7 mouse cellular contexts compared by ENCODE assay signal in genomic region chr13:4666375-4667140, GRCm38 (mm10). TPM values are rescaled to one million over a fixed set of nuclear protein-coding genes. Genes with fewer than 3 reads are reported as not detected.
A peak's percentile ranks its signal among the peaks of the same experiment; 100 is the strongest.
DNase-seq lines count a peak whose midpoint lies in the region; ATAC-seq and TF ChIP-seq lines count a peak whose summit lies in the region.

No protein-coding gene starts in this region.

- H3K36me3 ChIP-seq in forebrain, embryonic 15.5 days, result no peaks in the 10 kb centered on the region
- no peaks in the 10 kb centered on the region for H3K36me3 ChIP-seq in kidney, postnatal 0 days (ENCODE audit: insufficient read depth, low read length)
- no peaks in the 10 kb centered on the region for H3K36me3 ChIP-seq in lung, embryonic 14.5 days (ENCODE audit: insufficient read depth)

- H3K9ac ChIP-seq in forebrain, embryonic 15.5 days (replicated peaks), result no peak overlapping the region
- H3K9ac ChIP-seq in kidney, postnatal 0 days (ENCODE audit: low read depth, low read length), result no peak overlapping the region
- H3K9ac ChIP-seq in lung, embryonic 14.5 days, result no peak overlapping the region

- H3K27ac ChIP-seq in forebrain, embryonic 15.5 days (replicated peaks), result peak overlapping the region; percentile 59; the same call in 1 of the 2 replicates
- H3K27ac ChIP-seq in kidney, postnatal 0 days, result no peak overlapping the region
- no peak overlapping the region for H3K27ac ChIP-seq in lung, embryonic 14.5 days (ENCODE audit: low read depth)

- H3K9me3 ChIP-seq in forebrain, embryonic 15.5 days, result no peaks in the 10 kb centered on the region
- no peaks in the 10 kb centered on the region for H3K9me3 ChIP-seq in kidney, postnatal 0 days (replicated peaks; ENCODE audit: low read length)
- no peaks in the 10 kb centered on the region for H3K9me3 ChIP-seq in lung, embryonic 14.5 days (ENCODE audit: low read depth, low read length)

- peaks cover 5% of the 10 kb centered on the region; the same call in 1 of the 2 replicates for H3K4me1 ChIP-seq in forebrain, embryonic 15.5 days
- no peaks in the 10 kb centered on the region for H3K4me1 ChIP-seq in kidney, postnatal 0 days (replicated peaks; ENCODE audit: insufficient read depth, low read length)
- H3K4me1 ChIP-seq in lung, embryonic 14.5 days (ENCODE audit: insufficient read depth), result no peaks in the 10 kb centered on the region

- peak; percentile 61; the same call in 1 of the 2 replicates for TF ChIP-seq CTCF in brain, embryonic 14.5 days (IDR thresholded peaks at IDR 0.05; ENCODE audit: borderline replicate concordance, extremely low read depth, insufficient read depth, insufficient read length)
- TF ChIP-seq CTCF in kidney, postnatal 0 days (IDR thresholded peaks at IDR 0.05; ENCODE audit: low read depth), result peak; percentile 82
- TF ChIP-seq CTCF in lung, embryonic 14.5 days (IDR thresholded peaks at IDR 0.05; ENCODE audit: low read depth), result peak; percentile 64

- no peak overlapping the region for H3K4me3 ChIP-seq in forebrain, embryonic 15.5 days
- no peak overlapping the region for H3K4me3 ChIP-seq in kidney, postnatal 0 days (replicated peaks; ENCODE audit: low read depth, low read length)
- no peak overlapping the region for H3K4me3 ChIP-seq in lung, embryonic 14.5 days (ENCODE audit: low read depth, low read length)

- H3K27me3 ChIP-seq in forebrain, embryonic 15.5 days, result no peaks in the 10 kb centered on the region
- no peaks in the 10 kb centered on the region for H3K27me3 ChIP-seq in kidney, postnatal 0 days (ENCODE audit: insufficient read depth, low read length)
- H3K27me3 ChIP-seq in lung, embryonic 14.5 days (ENCODE audit: insufficient read depth, low read length), result no peaks in the 10 kb centered on the region

- ATAC-seq in forebrain, embryonic 15.5 days (replicated peaks), result peak; percentile 82
- no peak for ATAC-seq in kidney, postnatal 0 days (replicated peaks; ENCODE audit: low FRiP score, low read depth)
- ATAC-seq in lung, embryonic 14.5 days (ENCODE audit: insufficient read depth), result peak; percentile 21; the same call in 1 of the 2 replicates

- peak overlapping the region; percentile 24; the same call in 1 of the 2 replicates for H3K4me2 ChIP-seq in forebrain, embryonic 15.5 days (replicated peaks)
- H3K4me2 ChIP-seq in kidney, postnatal 0 days (ENCODE audit: low read length), result no peak overlapping the region
- H3K4me2 ChIP-seq in lung, embryonic 14.5 days, result no peak overlapping the region

- peak; percentile 83 for DNase-seq in 3T3-L1 (ENCODE audit: low read depth, low spot score)
- DNase-seq in B cell, adult 2 months, result peak; percentile 42 to 46
- peak; percentile 80 for DNase-seq in brain, embryonic 14.5 days (ENCODE audit: low read depth)
- peak; percentile 71 for DNase-seq in kidney, postnatal 0 days (ENCODE audit: low spot score)
- DNase-seq in lung, embryonic 14.5 days, result peak; percentile 83
- peak; percentile 63 for DNase-seq in retina, postnatal 1 day

- no peak for TF ChIP-seq POLR2A in brain, embryonic 14.5 days (IDR thresholded peaks at IDR 0.05; ENCODE audit: borderline replicate concordance, extremely low read depth, insufficient read depth, insufficient read length, poor library complexity, severe bottlenecking)

- 24% methylated on average over 11 of the region's 11 CpGs for WGBS in forebrain, embryonic 15.5 days
- WGBS in kidney, postnatal 0 days, result 39% methylated on average over 11 of the region's 11 CpGs
- WGBS in lung, embryonic 14.5 days, result 33% methylated on average over 11 of the region's 11 CpGs

RNA-seq across cellular contexts. Expression of gene Akr1e1, which starts 57.6 kb away (rescaled TPM):
- polyA plus RNA-seq in brain, embryonic 14.5 days (2012; rRNA removed), result 18.0 and 19.8 TPM in 2 replicates
- polyA plus RNA-seq in forebrain, embryonic 15.5 days (2015; fragmentation: Nextera tagmentation; extraction: Ambion mirVana), result 42.3 and 45.0 TPM in 2 replicates
- 45.8 and 47.7 TPM in 2 replicates for polyA plus RNA-seq in kidney, postnatal 0 days (2015; fragmentation: Nextera tagmentation; extraction: Ambion mirVana)
- polyA plus RNA-seq in lung, embryonic 14.5 days (2014; fragmentation: Nextera tagmentation; extraction: Ambion mirVana), result 38.8 and 42.3 TPM in 2 replicates
